In the genomic region with DNA sequence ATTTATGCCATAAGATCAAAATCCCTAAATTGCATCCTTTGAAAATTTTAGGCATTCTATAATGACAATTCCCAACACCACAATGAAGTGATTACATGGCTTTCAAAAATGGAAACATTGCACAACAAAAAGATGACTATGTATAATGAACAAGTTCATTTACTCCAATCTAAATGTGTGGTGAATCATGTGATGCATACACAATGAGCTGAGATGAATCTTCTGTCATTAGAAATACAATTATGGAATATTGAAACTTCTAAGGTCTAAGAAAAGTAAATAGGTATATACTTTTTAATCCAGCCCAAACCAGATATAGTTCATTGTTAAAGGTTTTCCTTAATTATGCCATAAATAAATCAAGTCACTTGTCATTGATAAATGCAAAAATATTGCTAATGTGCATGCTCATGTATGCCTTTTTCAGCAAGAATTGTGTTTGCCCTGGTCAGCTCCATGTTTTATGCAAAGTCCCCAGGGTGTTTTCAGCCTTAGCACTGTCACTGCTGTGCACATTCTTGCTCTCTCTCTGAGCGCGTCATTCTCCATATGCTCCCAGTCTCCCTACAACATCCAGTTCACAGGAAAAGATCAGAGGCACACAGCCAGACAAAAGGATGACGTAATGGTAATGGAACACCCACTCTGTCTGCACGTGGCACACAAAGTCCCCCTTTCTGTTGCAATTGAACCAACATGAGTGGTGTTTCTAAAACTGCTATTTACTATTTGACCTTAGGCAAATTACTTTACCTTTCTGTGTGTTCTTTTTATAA, we compare ENCODE assay signal across 9 mouse cellular contexts.
A peak's percentile ranks its signal among the peaks of the same experiment; 100 is the strongest.
DNase-seq lines count a peak whose midpoint lies in the region; ATAC-seq and TF ChIP-seq lines count a peak whose summit lies in the region.
"Had no signal": no experiment of that assay in that cellular context is flagged by ENCODE, and none has a peak within 500 bp of the region (broad histone marks: within the 10 kb centered on the region; RNA-seq: fewer than 3 reads in every experiment).

No protein-coding gene starts in this region.

- no peaks in the 10 kb centered on the region for H3K27me3 ChIP-seq in heart, embryonic 16.5 days (ENCODE audit: control insufficient read depth, insufficient read depth, low read length)
- H3K27me3 ChIP-seq in hindbrain, embryonic 14.5 days (ENCODE audit: control insufficient read depth, insufficient read depth, low read length): no peaks in the 10 kb centered on the region
- no peaks in the 10 kb centered on the region for H3K27me3 ChIP-seq in lung, postnatal 0 days (replicated peaks; ENCODE audit: insufficient read depth, low read length)

- no peak for TF ChIP-seq CTCF in lung, postnatal 0 days (IDR thresholded peaks at IDR 0.05)

- H3K9ac ChIP-seq in heart, embryonic 16.5 days (ENCODE audit: low read length): no peak overlapping the region
- H3K9ac ChIP-seq in hindbrain, embryonic 14.5 days: no peak overlapping the region; the same call in 1 of the 2 replicates
- no peak overlapping the region for H3K9ac ChIP-seq in lung, postnatal 0 days (replicated peaks; ENCODE audit: low read depth)
- H3K9ac ChIP-seq: liver, embryonic 14.5 days had no signal

- peak; percentile 55 for ATAC-seq in heart, embryonic 16.5 days (replicated peaks; ENCODE audit: extremely low read depth, insufficient read depth, low FRiP score)
- peak; percentile 88 for ATAC-seq in hindbrain, embryonic 14.5 days (ENCODE audit: low FRiP score)
- peak; percentile 85 for ATAC-seq in lung, postnatal 0 days

- no peaks in the 10 kb centered on the region for H3K36me3 ChIP-seq in heart, embryonic 16.5 days (ENCODE audit: control insufficient read depth, insufficient read depth)
- no peaks in the 10 kb centered on the region for H3K36me3 ChIP-seq in hindbrain, embryonic 14.5 days (replicated peaks; ENCODE audit: control insufficient read depth, insufficient read depth)
- no peaks in the 10 kb centered on the region for H3K36me3 ChIP-seq in lung, postnatal 0 days (ENCODE audit: insufficient read depth, low read length)

- no peak for DNase-seq in heart, adult 8-10 months (ENCODE audit: low spot score)
- peak; percentile 26 for DNase-seq in embryo, embryonic 11.5 days (ENCODE audit: low read depth, low spot score)
- DNase-seq in hindbrain, embryonic 14.5 days (ENCODE audit: low spot score): peak; percentile 55
- peak; percentile 67 for DNase-seq in lung, postnatal 0 days (ENCODE audit: low spot score)
- DNase-seq in right cerebral cortex, postnatal 25 days: peak; percentile 24
- no peak for DNase-seq in adrenal gland, adult (ENCODE audit: inconsistent age in 2 of 2, low spot score in 1 of 2)
- no peak for DNase-seq in thymus, postnatal 10 days (ENCODE audit: low spot score in 2 of 2)

- H3K9me3 ChIP-seq in heart, embryonic 16.5 days (replicated peaks; ENCODE audit: control insufficient read depth, low read length): no peaks in the 10 kb centered on the region
- H3K9me3 ChIP-seq in hindbrain, embryonic 14.5 days (ENCODE audit: control insufficient read depth, low read length): no peaks in the 10 kb centered on the region
- H3K9me3 ChIP-seq in lung, postnatal 0 days (ENCODE audit: low read length): no peaks in the 10 kb centered on the region

- H3K4me2 ChIP-seq in heart, embryonic 16.5 days (ENCODE audit: low read depth, low read length): no peak overlapping the region
- no peak overlapping the region for H3K4me2 ChIP-seq in hindbrain, embryonic 14.5 days (replicated peaks)
- no peak overlapping the region for H3K4me2 ChIP-seq in lung, postnatal 0 days (replicated peaks; ENCODE audit: low read depth, low read length)

- no peak overlapping the region for H3K4me3 ChIP-seq in heart, embryonic 16.5 days (ENCODE audit: low read length)
- no peak overlapping the region for H3K4me3 ChIP-seq in hindbrain, embryonic 14.5 days (replicated peaks; ENCODE audit: low read length)
- no peak overlapping the region for H3K4me3 ChIP-seq in lung, postnatal 0 days (ENCODE audit: low read depth, low read length)

- 29% methylated on average over 4 of the region's 4 CpGs for WGBS in heart, embryonic 16.5 days
- 0% methylated on average over 4 of the region's 4 CpGs for WGBS in hindbrain, embryonic 14.5 days
- WGBS in lung, postnatal 0 days: 8% methylated on average over 4 of the region's 4 CpGs

- no peak for TF ChIP-seq EP300 in lung, postnatal 0 days (IDR thresholded peaks at IDR 0.05)

- H3K27ac ChIP-seq in heart, embryonic 16.5 days (ENCODE audit: low read length): no peak overlapping the region
- H3K27ac ChIP-seq in hindbrain, embryonic 14.5 days: peak overlapping the region; percentile 40
- no peak overlapping the region for H3K27ac ChIP-seq in lung, postnatal 0 days (ENCODE audit: low read length)
- H3K27ac ChIP-seq: liver, embryonic 14.5 days had no signal

- no peaks in the 10 kb centered on the region for H3K4me1 ChIP-seq in heart, embryonic 16.5 days (ENCODE audit: control insufficient read depth, insufficient read depth, low read length)
- H3K4me1 ChIP-seq in hindbrain, embryonic 14.5 days (replicated peaks; ENCODE audit: control insufficient read depth, insufficient read depth, low read length): peaks cover 9% of the 10 kb centered on the region
- H3K4me1 ChIP-seq in lung, postnatal 0 days (ENCODE audit: insufficient read depth, low read depth, low read length): no peaks in the 10 kb centered on the region

Comparison
In these comparisons a context has a peak if more than half of its experiments do, and no peak if none do; other contexts are left out.
1. DNase-seq: peak in embryo, embryonic 11.5 days (single experiment), hindbrain, embryonic 14.5 days (single experiment), lung, postnatal 0 days (single experiment) and right cerebral cortex, postnatal 25 days (single experiment); none in heart, adult 8-10 months (single experiment), adrenal gland, adult (0 of 2) and thymus, postnatal 10 days (0 of 2).
2. Peak in every context shown above with its lines, with median percentiles within 50 percentile points of each other: ATAC-seq.